Mouse (Mus musculus): Measurements from ENCODE around the gene Sik2.

GRCm38 (mm10) chr9:50969266-50969665 lies 39.6 kb downstream of the Sik2 start:
- TF ChIP-seq CTCF (IDR thresholded peaks at IDR 0.05; ENCODE audit: control insufficient read depth, insufficient read depth, insufficient read length) (no peak), MYOG (IDR thresholded peaks at IDR 0.05; ENCODE audit: control insufficient read depth, extremely low read depth, insufficient read length) (no peak), USF1 (IDR thresholded peaks at IDR 0.05; ENCODE audit: low read depth) (no peak), MYOD1 (IDR thresholded peaks at IDR 0.05; ENCODE audit: control insufficient read depth, insufficient read length, low read depth) (no peak)

Measured in C2C12 (cell line).